Mouse (Mus musculus) embryonic facial prominence, embryonic 10.5 days (tissue): ENCODE data around the gene Mapre3. TPM values are rescaled to one million over a fixed set of nuclear protein-coding genes. Genes with fewer than 3 reads are reported as not detected.

Experiments
- DNase-seq: peaks from one replicate; pipeline ENCODE4 v3.0.0-alpha.2; 2017; ENCODE audit warnings: low spot score
- H3K27ac ChIP-seq: fragments of 300-500 bp; sonication (generic); replicated peaks from 2 replicates; pipeline ENCODE4 v1.5.1; 2016; ENCODE audit warnings: mild to moderate bottlenecking
- H3K27me3 ChIP-seq: fragments of 300-500 bp; sonication (generic); replicated peaks from 2 replicates; pipeline ENCODE4 v1.6.1; 2016; ENCODE audit warnings: low read depth, mild to moderate bottlenecking; ENCODE audit not compliant: poor library complexity, severe bottlenecking
- H3K36me3 ChIP-seq: fragments of 300-500 bp; sonication (generic); replicated peaks from 2 replicates; pipeline ENCODE4 v1.6.1; 2016; ENCODE audit warnings: mild to moderate bottlenecking, moderate library complexity
- H3K4me1 ChIP-seq: fragments of 300-500 bp; sonication (generic); 2 replicates; pipeline ENCODE4 v1.6.1; 2016
- H3K4me3 ChIP-seq: fragments of 300-500 bp; sonication (generic); 2 replicates; pipeline ENCODE4 v1.5.1; 2016; ENCODE audit warnings: mild to moderate bottlenecking, moderate library complexity
- H3K9me3 ChIP-seq: fragments of 300-500 bp; sonication (generic); 2 replicates; pipeline ENCODE4 v1.6.1; 2016; ENCODE audit warnings: mild to moderate bottlenecking
- WGBS: fragments of 180-500 bp; shearing (Covaris S2); methylation state at CpG from one replicate; pipeline ENCODE4 v1.1.7; 2016; 5-methylcytosine and 5-hydroxymethylcytosine counted together
- polyA plus RNA-seq: library from polyadenylated mRNA; unstranded; fragments of >200 nt; fragmentation: Nextera tagmentation; extraction: Ambion mirVana; gene quantifications from 2 replicates; pipeline ENCODE4 v1.2.1, GENCODE M21; 2016

The Mapre3 gene
- polyA plus RNA-seq, 1 experiment from 2014 or later: 15.2 TPM

DNA sequence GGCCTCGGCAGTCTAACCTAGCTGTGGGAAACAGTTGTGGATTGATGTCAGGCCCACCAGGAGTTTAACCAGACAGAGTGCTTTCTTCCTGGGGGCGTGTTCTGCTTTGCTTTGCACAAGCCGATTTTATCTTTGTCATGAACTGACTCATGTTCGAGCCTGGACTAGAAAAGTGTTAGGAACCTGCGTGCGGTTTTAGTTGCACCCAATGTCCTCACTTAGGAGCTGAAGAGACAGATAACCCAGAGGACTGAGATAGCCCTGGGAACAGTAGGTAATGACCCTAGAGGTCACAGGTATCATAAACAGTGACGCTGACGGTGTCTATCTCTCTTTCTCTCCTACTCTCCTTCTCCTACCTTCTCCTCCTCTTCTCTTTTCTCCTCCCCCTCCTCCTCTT is 16.5 kb upstream of the Mapre3 start:
- no peak for DNase-seq
- H3K4me1 ChIP-seq: peaks cover 22% of the 10 kb centered on the region
- no peaks in the 10 kb centered on the region for H3K9me3 ChIP-seq
- H3K27me3 ChIP-seq: peaks cover 7% of the 10 kb centered on the region; the same call in 1 of the 2 replicates
- no peak overlapping the region for H3K4me3 ChIP-seq
- no peak overlapping the region for H3K27ac ChIP-seq
- 85% methylated on average over 8 of the region's 8 CpGs for WGBS
- peaks cover 51% of the 10 kb centered on the region for H3K36me3 ChIP-seq

- Histone ChIP-seq H3K27me3 (peaks cover 5% of the 10 kb centered on the region; the same call in 1 of the 2 replicates), H3K36me3 (peaks cover 41% of the 10 kb centered on the region), H3K4me1 (peaks cover 22% of the 10 kb centered on the region), H3K9me3 (no peaks in the 10 kb centered on the region), H3K27ac (no peak overlapping the region), H3K4me3 (no peak overlapping the region)
- no peak for DNase-seq
- WGBS: 80% methylated on average over 6 of the region's 6 CpGs
These were observed 15.5 kb upstream of the Mapre3 start for GRCm38 (mm10) chr5:30798965-30799364.

DNA sequence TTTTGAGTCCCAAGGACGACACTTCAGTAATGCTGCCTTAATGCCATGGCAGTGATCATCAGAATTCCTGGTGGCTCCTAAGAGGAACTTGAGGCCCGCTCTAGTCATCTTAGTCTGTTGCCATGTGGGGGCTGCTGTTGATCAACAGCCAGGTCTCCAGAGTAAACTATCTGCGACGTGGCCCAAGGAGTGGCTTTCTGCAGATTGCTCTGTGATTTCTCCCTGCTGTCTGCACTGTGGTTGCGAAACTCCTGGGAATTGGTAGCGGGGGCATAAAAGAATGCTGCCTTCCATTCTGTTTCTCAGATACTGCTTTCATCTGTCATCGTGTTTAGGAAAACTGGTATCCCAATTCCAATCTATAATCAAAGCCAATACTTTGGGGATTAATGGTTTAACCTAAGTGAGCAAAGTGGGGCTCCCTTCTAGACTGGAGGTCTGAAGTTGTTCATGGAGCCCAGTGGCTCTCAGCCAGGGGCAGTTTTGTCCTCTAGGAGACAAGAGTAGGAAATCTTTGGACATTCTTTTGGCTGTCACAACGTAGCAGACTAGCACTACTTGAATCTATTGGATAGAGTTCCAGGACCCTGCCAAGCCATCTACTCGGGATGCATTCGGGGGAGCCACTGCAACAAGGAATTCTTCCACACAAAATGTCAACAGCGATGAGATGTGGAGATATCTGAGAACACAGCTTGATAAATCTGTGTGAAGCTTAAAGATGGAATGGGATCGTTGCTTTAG is 11.5 kb upstream of the Mapre3 start:
- Histone ChIP-seq H3K27ac (no peak overlapping the region), H3K4me3 (no peak overlapping the region), H3K27me3 (no peaks in the 10 kb centered on the region), H3K9me3 (no peaks in the 10 kb centered on the region), H3K4me1 (no peaks in the 10 kb centered on the region), H3K36me3 (peaks cover 4% of the 10 kb centered on the region)
- no peak for DNase-seq
- 84% methylated on average over 12 of the region's 12 CpGs for WGBS

- no peak overlapping the region for H3K27ac ChIP-seq
- no peak overlapping the region for H3K4me3 ChIP-seq
- H3K27me3 ChIP-seq: no peaks in the 10 kb centered on the region
- H3K4me1 ChIP-seq: no peaks in the 10 kb centered on the region
- H3K36me3 ChIP-seq: no peaks in the 10 kb centered on the region
- H3K9me3 ChIP-seq: no peaks in the 10 kb centered on the region
- peak; percentile 87 for DNase-seq
- WGBS: 15% methylated on average over 3 of the region's 3 CpGs
These were observed 8.3 kb upstream of the Mapre3 start for GRCm38 (mm10) chr5:30806106-30806505.

DNA sequence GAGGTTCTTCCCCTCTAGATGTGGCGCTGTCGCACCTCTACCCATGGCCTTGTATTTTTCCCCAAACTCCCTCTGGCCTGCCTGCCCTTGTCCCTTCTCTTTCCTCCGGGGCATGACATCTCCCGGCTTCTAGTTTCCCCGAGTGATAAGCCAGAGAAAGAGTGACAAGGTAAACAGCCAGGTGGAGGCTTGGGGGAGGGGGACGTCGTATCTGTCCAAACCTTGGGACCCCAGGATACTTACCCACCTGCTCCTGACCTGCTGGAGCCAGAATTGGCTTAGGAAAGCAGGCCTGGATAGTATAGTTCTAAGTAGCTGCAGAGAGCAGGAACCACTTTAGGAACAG is 652 bp downstream of the Mapre3 start:
- peak overlapping the region; percentile 92 for H3K27ac ChIP-seq

DNA sequence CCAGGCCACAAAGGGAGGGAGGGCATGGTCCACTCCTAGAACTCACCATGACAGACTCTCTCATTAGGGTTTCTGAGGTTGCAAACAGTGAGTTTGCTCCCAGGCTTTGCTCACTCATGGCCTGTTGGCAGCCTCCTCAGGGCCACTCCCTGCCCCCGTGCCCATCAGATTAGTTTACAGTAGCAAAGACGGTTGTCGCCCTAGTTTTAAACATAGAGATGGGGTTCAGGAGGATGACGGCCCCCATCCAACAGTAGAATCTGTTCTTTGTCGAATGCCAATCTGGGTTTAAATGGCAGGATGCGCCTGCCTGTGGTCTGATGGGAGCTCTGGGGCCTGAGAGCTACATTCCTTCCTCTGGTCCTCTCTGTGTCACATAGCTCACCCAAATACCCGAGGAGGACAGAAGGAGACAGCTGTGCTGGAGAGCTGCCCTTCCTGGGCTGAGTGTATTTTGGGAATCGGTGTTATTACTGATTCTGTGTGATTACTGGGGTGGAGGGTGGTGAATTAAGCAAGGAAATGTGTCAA is 1.9 kb downstream of the Mapre3 start:
- H3K4me3 ChIP-seq: no peak overlapping the region
- no peaks in the 10 kb centered on the region for H3K36me3 ChIP-seq
- 76% methylated on average over 8 of the region's 8 CpGs for WGBS
- no peaks in the 10 kb centered on the region for H3K9me3 ChIP-seq
- no peak for DNase-seq
- no peak overlapping the region for H3K27ac ChIP-seq
- H3K4me1 ChIP-seq: peaks cover 27% of the 10 kb centered on the region
- H3K27me3 ChIP-seq: peaks cover 9% of the 10 kb centered on the region; the same call in 1 of the 2 replicates

More for the DNA sequence above, 652 bp downstream of the Mapre3 start:
- no peaks in the 10 kb centered on the region for H3K36me3 ChIP-seq
- H3K4me1 ChIP-seq: peaks cover 27% of the 10 kb centered on the region
- no peak for DNase-seq
- peaks cover 9% of the 10 kb centered on the region; the same call in 1 of the 2 replicates for H3K27me3 ChIP-seq
- peak overlapping the region; percentile 92 for H3K4me3 ChIP-seq
- H3K9me3 ChIP-seq: no peaks in the 10 kb centered on the region
- WGBS: 4% methylated on average over 7 of the region's 7 CpGs

GRCm38 (mm10) chr5:30818758-30819309 is 4.4 kb downstream of the Mapre3 start:
- Histone ChIP-seq H3K27me3 (no peaks in the 10 kb centered on the region; the same call in 1 of the 2 replicates), H3K36me3 (no peaks in the 10 kb centered on the region), H3K9me3 (no peaks in the 10 kb centered on the region), H3K27ac (no peak overlapping the region), H3K4me1 (peaks cover 33% of the 10 kb centered on the region), H3K4me3 (no peak overlapping the region)
- DNase-seq: no peak
- 89% methylated on average over 8 of the region's 8 CpGs for WGBS

GRCm38 (mm10) chr5:30822689-30823088 is 8.2 kb downstream of the Mapre3 start:
- no peak for DNase-seq
- no peaks in the 10 kb centered on the region for H3K36me3 ChIP-seq

GRCm38 (mm10) chr5:30823091-30823490 is 8.7 kb downstream of the Mapre3 start:
- H3K9me3 ChIP-seq: no peaks in the 10 kb centered on the region
- 93% methylated on average over 3 of the region's 3 CpGs for WGBS
- H3K36me3 ChIP-seq: no peaks in the 10 kb centered on the region
- DNase-seq: no peak
- H3K4me3 ChIP-seq: no peak overlapping the region
- peaks cover 23% of the 10 kb centered on the region; the same call in 1 of the 2 replicates for H3K4me1 ChIP-seq
- no peak overlapping the region for H3K27ac ChIP-seq
- H3K27me3 ChIP-seq: no peaks in the 10 kb centered on the region

More at GRCm38 (mm10) chr5:30822689-30823088, 8.2 kb downstream of the Mapre3 start:
- Histone ChIP-seq H3K9me3 (no peaks in the 10 kb centered on the region), H3K4me3 (no peak overlapping the region), H3K27me3 (no peaks in the 10 kb centered on the region), H3K4me1 (peaks cover 23% of the 10 kb centered on the region; the same call in 1 of the 2 replicates), H3K27ac (no peak overlapping the region)
- 79% methylated on average over 5 of the region's 5 CpGs for WGBS

- DNase-seq: no peak
- Histone ChIP-seq H3K4me1 (peaks cover 23% of the 10 kb centered on the region; the same call in 1 of the 2 replicates), H3K9me3 (no peaks in the 10 kb centered on the region), H3K27me3 (no peaks in the 10 kb centered on the region), H3K27ac (no peak overlapping the region), H3K36me3 (no peaks in the 10 kb centered on the region), H3K4me3 (no peak overlapping the region)
- WGBS: 75% methylated on average over 11 of the region's 11 CpGs
These were observed 9.9 kb downstream of the Mapre3 start for GRCm38 (mm10) chr5:30824124-30824988.

DNA sequence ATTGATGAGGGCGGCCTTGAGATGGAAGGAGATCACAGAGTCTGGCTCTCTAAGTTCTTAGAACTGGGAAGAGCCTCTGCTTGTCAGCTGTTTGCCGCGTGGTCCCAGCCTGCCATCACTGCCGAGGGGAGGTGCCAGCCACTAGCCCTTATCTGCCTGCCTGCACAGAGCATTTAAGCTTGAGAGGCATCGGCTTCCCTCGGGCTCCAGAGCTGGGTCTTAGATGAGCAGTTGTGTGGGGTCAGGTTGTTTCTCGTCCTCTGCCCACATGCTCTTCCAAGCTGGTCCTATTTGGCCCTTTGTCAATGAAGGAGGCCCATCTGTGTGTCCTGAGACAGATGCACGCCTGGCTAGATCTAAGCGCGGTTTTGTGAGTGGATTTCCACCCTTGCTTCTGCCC is 10.7 kb downstream of the Mapre3 start:
- Histone ChIP-seq H3K27me3 (no peaks in the 10 kb centered on the region), H3K4me1 (peaks cover 23% of the 10 kb centered on the region; the same call in 1 of the 2 replicates), H3K27ac (0 out of 2 replicates have a peak overlapping the region, but pooled peaks have one; percentile 24), H3K4me3 (no peak overlapping the region), H3K9me3 (no peaks in the 10 kb centered on the region), H3K36me3 (no peaks in the 10 kb centered on the region)
- no peak for DNase-seq
- 72% methylated on average over 10 of the region's 10 CpGs for WGBS

- Histone ChIP-seq H3K27ac (0 out of 2 replicates have a peak overlapping the region, but pooled peaks have one; percentile 24), H3K27me3 (no peaks in the 10 kb centered on the region), H3K4me3 (no peak overlapping the region), H3K9me3 (no peaks in the 10 kb centered on the region), H3K36me3 (no peaks in the 10 kb centered on the region), H3K4me1 (peaks cover 23% of the 10 kb centered on the region; the same call in 1 of the 2 replicates)
- DNase-seq: no peak
- WGBS: 81% methylated on average over 6 of the region's 6 CpGs
These were observed 11.4 kb downstream of the Mapre3 start for GRCm38 (mm10) chr5:30825821-30826220.
